Mouse (Mus musculus): ENCODE results near the gene 4833439L19Rik. TPM values are rescaled to one million over a fixed set of nuclear protein-coding genes. Genes with fewer than 3 reads are reported as not detected.

Gene 4833439L19Rik
- total RNA-seq, 2 experiments from 2014 or later = 135 to 137 TPM

DNA sequence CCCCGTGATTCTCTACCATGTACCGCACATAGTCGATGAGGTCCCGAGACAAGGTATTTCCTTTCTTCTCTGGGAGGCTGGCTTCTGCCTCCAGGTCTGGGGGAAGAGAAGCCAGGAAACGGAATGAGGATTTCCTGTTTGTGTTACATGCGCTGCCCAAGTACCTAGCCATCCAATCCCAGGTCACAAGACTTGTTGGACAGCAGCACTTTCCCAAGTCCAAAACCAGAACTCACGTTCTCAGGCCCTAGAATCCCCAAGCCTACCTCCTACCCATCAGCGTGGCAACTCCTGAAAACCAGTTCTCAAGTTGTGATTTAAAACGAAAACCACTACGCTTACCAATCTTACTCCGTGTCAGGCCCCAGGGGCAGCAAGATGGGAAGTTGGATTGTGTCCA is 20.6 kb upstream of the 4833439L19Rik start:
- no peak for DNase-seq (ENCODE audit: low spot score in 2 of 2)

DNA sequence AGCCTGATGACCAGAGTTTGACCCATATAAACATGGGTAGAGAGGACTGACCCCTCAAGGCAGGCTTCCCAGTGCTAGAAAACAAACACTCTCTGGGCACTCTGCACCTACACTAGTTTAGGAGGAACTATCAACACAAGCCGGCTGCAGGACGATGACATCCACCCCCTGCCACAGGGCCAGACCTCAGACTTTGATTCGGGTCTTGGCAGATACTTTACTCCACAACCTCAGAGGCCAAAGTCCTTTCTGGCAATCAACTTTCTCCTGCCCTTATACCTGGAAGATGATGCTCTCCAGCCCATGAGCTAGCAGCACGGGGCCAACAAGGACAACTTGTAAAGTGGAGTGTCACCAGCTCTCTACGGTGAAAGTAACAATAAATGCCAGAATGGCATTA is 17.6 kb upstream of the 4833439L19Rik start:
- no peak for DNase-seq (ENCODE audit: low spot score in 2 of 2)

DNA sequence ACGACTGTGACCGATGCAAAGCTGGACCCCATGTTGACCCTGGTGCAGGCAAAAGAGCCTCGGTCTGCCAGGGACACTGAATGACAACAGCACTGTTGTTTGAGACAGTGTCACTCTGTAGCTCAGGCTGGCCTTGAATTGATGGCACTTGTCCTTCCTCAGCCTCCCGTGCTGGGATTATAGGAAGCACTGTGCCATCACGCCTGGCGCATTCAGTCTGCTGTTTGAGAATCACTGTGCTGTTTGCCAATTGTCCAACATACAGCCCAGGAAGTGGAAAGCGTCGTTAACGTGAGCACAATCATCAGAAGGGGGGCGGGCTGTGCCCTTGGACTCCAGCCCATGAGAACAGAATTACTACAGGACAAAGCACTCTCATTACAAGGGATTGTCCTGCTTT is 16.9 kb upstream of the 4833439L19Rik start:
- no peak for DNase-seq (ENCODE audit: low spot score in 2 of 2)

DNA sequence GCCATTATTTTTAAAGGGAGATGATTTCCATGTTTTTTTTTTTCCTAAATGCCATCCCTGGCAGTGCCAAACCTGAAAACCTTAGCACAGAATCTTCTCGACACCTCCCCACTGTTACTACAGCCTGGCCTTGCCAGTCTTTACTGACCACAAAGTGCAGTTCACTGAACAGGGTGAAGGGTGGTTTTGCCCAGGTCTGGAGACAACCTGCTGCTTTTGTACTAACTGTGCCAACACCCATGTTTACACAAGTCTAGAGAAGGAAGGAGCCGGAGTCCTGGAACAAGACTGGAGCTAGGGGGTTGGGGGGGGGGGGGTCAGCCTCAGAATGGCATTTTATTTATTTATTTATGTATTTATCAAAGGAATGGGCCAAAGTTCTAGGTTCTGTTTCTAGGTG is 16.1 kb upstream of the 4833439L19Rik start:
- DNase-seq (ENCODE audit: low spot score in 2 of 2) = no peak

DNA sequence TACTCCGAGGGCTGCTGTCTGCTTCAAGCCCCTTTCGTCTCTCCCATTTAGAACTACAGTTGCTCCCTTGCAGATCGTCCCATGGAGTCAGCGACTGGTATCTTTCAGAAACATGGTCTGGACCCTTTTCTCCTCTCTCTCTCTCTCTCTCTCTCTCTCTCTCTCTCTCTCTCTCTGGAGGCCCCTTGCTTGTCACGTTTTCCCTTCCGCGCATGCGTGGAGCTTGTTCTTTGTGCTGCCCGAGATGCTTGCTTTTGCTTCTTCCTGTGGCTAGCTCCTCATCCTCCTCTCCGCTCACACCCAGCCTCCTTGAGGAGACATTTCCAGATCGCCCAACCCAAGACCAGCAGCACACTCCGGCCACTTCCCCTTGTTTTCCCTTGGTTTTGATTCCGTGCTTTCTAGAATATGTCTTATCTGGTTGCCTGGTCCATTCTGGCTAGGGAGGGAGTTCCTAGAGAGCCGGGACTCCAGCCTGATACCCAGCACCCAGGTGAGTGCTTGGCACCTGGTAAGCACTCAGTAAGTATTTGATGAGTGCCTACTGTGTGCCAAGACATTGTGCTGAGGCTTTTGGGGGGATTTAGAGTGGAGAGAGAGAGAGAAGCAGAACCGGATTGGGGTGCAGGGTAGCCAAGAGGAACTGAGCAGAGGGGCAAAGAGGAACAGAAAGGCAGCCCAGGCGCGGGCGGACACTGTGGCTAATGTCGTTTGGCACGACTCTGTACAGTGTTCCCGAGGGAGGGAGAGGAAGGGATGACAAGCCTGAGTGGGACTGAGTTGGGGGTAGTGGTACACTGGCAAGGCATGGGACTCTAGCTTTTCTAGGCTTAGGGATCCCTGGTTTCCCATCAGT is 12.6 kb upstream of the 4833439L19Rik start:
- no peak for DNase-seq (ENCODE audit: low spot score in 2 of 2)

GRCm38 (mm10) chr13:54575489-54575888 is 10.3 kb upstream of the 4833439L19Rik start:
- no peak for DNase-seq (ENCODE audit: low spot score in 2 of 2)

GRCm38 (mm10) chr13:54574854-54575481 is 9.7 kb upstream of the 4833439L19Rik start, which contains the start of gene Arl10:
Gene Arl10, plus strand, starts transcription at chr13:54575015.
- DNase-seq (ENCODE audit: low spot score in 2 of 2) = peak; percentile 74 to 75

DNA sequence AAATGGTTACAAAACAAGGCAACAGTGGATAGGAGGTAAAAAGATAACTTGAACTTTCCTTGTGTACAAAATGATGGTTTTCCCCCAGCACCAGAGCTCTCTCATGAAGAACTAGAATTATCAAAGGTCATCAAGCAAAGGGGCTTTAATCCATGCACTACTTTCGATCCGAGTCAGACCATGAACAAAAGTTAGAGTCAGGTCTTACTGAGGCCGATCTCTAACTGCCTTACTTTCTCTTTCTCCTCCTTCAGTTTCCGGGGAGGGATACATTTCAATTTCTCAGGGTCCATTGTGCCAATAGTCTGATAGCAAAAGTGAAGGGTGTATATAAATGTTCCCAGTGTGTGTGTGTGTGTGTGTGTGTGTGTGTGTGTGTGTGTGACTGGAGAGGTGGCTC is 7.4 kb upstream of the 4833439L19Rik start:
- no peak for DNase-seq (ENCODE audit: low spot score in 2 of 2)

GRCm38 (mm10) chr13:54571637-54572036 is 6.4 kb upstream of the 4833439L19Rik start:
- DNase-seq (ENCODE audit: low spot score in 2 of 2) = no peak

DNA sequence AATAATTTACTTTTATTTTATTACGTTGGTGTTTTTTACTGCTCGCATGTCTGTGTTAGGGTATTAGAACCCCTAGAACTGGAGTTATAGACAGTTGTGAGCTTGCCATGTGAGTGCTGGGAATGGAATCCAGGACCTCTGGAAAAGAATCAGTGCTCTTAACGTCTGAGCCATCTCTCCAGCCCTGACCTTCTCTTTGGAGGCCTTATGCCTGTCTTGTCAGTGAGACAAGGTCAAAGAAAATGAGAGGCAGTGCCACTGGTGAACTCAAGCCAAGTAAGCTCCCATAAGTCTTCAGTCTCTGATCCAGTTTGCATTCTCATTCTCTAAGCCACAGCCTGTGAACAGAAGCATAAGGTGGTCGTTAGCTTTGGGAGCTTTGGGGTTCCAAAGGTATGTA is 5.5 kb upstream of the 4833439L19Rik start:
- no peak for DNase-seq (ENCODE audit: low spot score in 2 of 2)

GRCm38 (mm10) chr13:54569282-54569681 is 4.0 kb upstream of the 4833439L19Rik start:
- DNase-seq (ENCODE audit: low spot score in 2 of 2) = no peak

DNA sequence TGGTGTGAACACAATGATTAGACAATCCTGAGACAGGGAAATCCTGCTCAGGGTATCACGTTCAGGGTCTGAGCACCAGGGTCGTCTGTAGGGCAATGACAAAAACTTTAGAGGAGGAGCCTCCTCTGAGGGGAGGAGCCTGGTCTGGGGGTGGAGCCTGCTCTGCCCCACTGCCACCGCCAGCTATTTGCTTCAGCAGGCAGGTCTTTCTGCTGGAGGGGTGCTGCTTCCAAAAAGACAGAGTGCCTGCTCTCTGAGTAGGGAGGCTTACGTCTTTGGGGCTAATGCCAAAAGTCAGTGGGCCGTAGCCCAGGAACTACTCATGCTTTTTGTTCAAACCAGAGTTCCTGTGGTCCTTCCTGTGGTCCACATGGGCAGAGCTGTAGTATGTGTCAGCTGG is 3.1 kb upstream of the 4833439L19Rik start:
- no peak for DNase-seq (ENCODE audit: low spot score in 2 of 2)

- DNase-seq (ENCODE audit: low spot score in 2 of 2) = peak in 1 of 2 experiments; percentile 54
Measured at GRCm38 (mm10) chr13:54565594-54566345, 535 bp upstream of the 4833439L19Rik start.

- no peak for DNase-seq (ENCODE audit: low spot score in 2 of 2)
Measured at GRCm38 (mm10) chr13:54564232-54565200, 719 bp downstream of the 4833439L19Rik start.

DNA sequence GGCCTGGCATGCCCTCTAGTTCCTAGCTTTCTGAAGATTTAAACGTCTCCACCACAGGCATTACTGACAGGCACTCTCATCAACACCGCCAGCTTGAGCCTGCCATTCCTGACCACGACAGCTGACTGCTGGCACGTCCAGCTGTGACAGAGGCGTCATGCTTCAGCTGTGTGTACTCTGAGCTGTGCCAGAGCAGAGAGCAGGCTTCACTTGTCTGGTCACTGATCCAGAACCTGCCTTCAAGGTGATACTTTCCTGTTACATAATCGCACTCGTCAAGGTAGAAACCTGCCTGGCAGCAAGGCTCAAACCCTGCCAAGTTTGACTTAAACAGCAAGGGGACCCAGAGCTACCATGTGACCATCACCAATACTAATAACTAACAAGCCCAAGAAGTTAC is 2.7 kb downstream of the 4833439L19Rik start:
- no peak for DNase-seq (ENCODE audit: low spot score in 2 of 2)

DNA sequence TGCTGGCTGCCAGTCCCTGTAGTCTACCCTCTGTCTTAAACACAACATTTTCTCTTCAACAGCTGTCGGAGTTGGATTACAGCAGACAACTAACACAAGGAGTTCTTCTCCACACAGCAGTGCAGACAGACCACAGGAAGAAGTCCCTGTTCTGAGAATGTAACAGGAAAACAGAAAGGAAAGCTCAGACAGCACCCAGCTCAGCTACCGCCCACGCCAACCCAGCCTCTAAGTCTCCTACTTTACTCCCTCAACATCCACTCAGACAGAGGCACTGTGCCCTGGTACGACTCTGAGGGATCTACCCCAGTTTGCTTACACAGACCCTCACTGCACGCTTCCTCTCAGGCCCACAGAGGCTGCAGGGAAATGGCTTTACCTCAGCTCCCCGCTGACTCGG is 4.6 kb downstream of the 4833439L19Rik start:
- peak in 1 of 2 experiments; percentile 59 for DNase-seq (ENCODE audit: low spot score in 2 of 2)

- no peak for DNase-seq (ENCODE audit: low spot score in 2 of 2)
Measured at GRCm38 (mm10) chr13:54559656-54560055, 5.6 kb downstream of the 4833439L19Rik start.

GRCm38 (mm10) chr13:54557652-54558051 is 7.6 kb downstream of the 4833439L19Rik start:
- no peak for DNase-seq (ENCODE audit: low spot score in 2 of 2)

- DNase-seq (ENCODE audit: low spot score in 2 of 2) = peak in 1 of 2 experiments; percentile 30
Measured at GRCm38 (mm10) chr13:54556796-54557195, 8.4 kb downstream of the 4833439L19Rik start.

- no peak for DNase-seq (ENCODE audit: low spot score in 2 of 2)
Measured at GRCm38 (mm10) chr13:54556176-54556575, 9.1 kb downstream of the 4833439L19Rik start.

GRCm38 (mm10) chr13:54548036-54548435 is 17.2 kb downstream of the 4833439L19Rik start:
- no peak for DNase-seq (ENCODE audit: low spot score in 2 of 2)

All from left cerebral cortex, adult 18-20 months (tissue).